Mouse (Mus musculus) left cerebral cortex, postnatal 10 days (tissue): ENCODE measurements around the gene Rps2. TPM values are rescaled to one million over a fixed set of nuclear protein-coding genes. Genes with fewer than 3 reads are reported as not detected.
A peak's percentile ranks its signal among the peaks of the same experiment; 100 is the strongest.
"Not testable (repeated sequence)": the region's sequence is repeated elsewhere in the genome, so short reads cannot be mapped to it uniquely, and the experiment has no call there.

Experiments
- DNase-seq, 2 experiments: peaks; one replicate each; pipeline ENCODE4 v3.0.0; 2021 to 2022; ENCODE audit warnings: low spot score in 2 of 2, mixed read lengths in 1 of 2; ENCODE audit errors: extremely low spot score in 1 of 2
- intact Hi-C: fragments of 180-260 bp; cut with DNase I; formaldehyde crosslinking; loops from one replicate; pipeline ENCODE4 v1.15.1; 2025
- total RNA-seq, 2 experiments: library from RNA; stranded (reverse); gene quantifications; 2 replicates each; pipeline ENCODE4 v1.2.3; 2021

The Rps2 gene
- total RNA-seq: 100 to 1,000 TPM; 575 to 607 TPM

- intact Hi-C loops: no loop called here
- DNase-seq: no peak
Measured at GRCm38 (mm10) chr17:24717943-24718342, at the start of gene Rps2, which contains the start of gene Rnf151. Gene Rps2 (plus strand): TSS chr17:24718116. Gene Rnf151 (minus strand): TSS chr17:24718063.

GRCm38 (mm10) chr17:24669214-24669544 is 48.7 kb upstream of the Rps2 start:
- DNase-seq, intact Hi-C loops: not testable (repeated sequence)

DNA sequence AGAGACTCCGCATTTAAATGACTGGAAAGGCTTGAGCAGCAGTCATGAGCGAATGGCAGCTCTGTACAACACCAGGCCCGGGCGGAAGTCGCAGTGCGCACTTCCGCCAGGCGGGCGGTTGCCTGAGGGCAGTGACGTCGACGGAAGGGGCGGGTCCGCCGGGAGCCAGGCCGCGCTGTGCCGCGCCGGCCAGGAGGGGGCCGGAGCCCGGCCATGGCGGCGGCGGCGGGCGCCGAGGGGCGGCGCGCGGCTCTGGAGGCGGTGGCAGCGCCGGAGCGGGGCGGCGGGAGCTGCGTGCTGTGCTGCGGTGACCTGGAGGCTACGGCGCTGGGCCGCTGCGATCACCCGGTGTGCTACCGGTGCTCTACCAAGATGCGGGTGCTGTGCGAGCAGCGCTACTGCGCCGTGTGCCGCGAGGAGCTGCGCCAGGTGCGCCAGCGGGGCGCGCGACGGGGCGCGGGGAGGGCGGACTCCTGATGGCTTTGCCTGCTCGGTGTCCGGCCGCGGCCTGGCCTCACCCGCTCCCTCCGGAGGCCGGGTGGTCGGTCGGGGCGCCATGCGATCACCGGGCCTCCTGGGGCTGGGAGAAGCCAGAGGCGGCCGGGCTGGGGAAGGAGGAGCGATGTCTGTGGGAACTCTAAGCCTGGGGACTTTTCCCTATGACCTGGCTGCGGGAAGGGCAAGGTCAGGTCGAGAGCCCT is 48.2 kb upstream of the Rps2 start, which contains the start of gene Zfp598:
Gene Zfp598 (plus strand): TSS at position 143 of the 701 bp plus-strand sequence.
- peak; percentile 91 to 97 for DNase-seq
- intact Hi-C loops: no loop called here

DNA sequence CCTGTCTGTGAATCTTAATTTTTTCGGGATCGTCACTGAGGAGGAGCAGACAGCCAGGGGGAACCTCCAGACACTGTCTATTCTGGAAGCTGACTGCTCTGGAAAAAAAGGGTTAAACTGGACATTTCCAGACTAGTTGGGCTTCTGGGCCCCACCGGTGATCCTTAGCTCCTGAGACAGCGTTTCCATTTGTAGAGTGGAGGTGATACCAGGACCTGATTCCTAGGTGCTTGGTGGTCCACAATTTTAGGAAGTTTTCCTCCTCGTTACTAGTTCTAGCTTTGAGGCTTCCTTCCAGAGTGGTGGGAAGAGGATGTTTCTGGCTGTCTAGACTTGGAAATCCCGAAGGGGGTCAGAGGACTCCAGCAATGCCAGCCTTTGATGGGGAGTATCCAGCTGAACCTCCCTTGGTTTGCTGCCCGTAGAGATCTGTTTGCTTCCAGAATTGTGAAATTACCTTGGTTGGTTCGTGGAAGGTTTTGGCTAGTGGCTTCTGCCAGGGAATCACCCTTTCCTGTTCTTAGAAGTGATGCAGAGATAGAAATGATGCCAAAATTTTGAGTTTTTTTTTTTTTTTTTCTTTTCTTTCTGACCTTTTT is 47.6 kb upstream of the Rps2 start:
- DNase-seq: no peak
- intact Hi-C loops: no loop called here

DNA sequence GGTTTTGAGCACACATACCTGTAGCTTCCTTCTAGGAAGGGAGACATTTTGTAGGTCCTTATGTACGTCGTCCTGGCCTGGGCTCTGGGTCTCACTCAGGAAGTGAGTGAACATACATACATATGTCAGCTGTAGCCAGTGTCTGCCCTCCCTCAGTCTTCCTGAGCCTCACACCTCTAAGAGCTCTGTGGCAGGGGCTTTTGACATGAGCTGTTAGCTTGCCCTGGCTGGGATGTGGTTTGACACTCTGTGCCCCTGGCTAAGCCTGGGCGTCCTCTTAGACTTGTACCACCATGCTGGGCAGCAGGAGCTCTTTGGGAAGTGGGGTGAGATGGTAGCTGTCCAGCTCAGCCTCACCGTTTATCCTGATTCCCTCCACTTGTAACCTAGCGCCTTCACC is 46.6 kb upstream of the Rps2 start:
- intact Hi-C loops: no loop called here
- no peak for DNase-seq

GRCm38 (mm10) chr17:24672141-24672540 is 45.8 kb upstream of the Rps2 start:
- peak in 1 of 2 experiments; percentile 73 for DNase-seq
- intact Hi-C loops: no loop called here

DNA sequence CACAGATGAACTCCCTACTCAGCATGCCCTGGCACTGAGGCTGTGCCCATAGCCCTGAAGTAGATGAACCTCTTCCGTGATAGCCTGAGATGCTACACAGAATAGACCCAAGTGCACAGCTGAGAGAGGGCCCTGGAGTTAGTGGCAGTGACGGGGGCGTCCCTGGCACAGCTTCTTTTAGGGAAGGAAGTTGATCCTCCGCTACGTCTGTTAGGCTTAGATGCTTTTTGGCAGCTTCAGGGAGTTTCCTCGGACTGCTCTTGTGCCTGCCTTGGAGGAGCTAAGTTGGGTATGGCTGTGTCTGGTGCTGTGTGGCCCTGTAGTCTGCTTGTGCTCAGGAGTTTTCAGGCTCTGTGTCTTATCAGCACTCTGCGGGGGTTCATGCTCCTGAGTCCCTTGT is 43.6 kb upstream of the Rps2 start:
- intact Hi-C loops: no loop called here
- DNase-seq: no peak

GRCm38 (mm10) chr17:24676187-24676586 is 41.7 kb upstream of the Rps2 start:
- intact Hi-C loops: no loop called here
- DNase-seq: peak in 1 of 2 experiments; percentile 79

DNA sequence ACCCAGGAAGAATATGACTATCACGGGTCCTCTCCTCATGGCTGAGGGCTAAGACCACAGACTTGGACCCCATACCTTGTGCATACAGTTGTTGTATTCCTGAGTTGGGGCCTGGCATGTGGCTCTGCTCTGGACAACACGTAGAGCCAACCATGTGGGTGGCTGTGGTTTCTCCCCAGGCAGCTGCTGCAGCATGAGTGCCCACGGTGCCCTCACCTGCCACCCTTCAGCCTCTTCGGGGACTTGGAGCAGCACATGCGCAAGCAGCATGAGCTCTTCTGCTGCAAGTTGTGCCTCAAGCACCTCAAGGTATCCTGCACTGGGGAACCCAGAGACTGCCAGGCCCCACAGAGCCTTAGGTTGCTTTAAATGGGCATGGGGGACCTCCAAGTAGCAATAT is 41.0 kb upstream of the Rps2 start:
- intact Hi-C loops: no loop called here
- DNase-seq: no peak

DNA sequence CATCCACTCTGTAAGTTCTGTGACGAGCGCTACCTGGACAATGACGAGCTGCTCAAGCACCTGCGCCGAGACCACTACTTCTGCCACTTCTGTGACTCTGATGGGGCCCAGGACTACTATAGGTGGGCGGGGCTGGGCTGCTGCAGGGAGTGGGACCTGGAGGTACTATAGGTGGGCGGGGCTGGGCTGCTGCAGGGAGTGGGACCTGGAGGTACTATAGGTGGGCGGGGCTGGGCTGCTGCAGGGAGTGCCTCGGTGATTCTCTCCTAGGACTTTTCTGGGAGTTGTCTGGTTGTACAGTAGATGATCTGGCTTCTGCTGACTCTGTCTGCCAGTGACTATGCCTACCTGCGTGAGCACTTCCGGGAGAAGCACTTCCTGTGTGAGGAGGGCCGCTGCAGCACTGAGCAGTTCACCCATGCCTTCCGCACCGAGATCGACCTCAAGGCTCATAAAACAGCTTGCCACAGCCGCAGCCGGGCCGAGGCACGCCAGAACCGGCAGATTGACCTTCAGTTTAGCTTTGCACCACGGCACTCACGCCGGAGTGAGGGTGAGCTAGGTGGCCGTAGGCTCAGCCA is 40.3 kb upstream of the Rps2 start:
- intact Hi-C loops: no loop called here
- DNase-seq: no peak

- intact Hi-C loops: no loop called here
- no peak for DNase-seq
Measured at GRCm38 (mm10) chr17:24686514-24686913, 31.4 kb upstream of the Rps2 start.

GRCm38 (mm10) chr17:24687146-24687595 is 30.7 kb upstream of the Rps2 start:
- intact Hi-C loops: no loop called here
- peak in 1 of 2 experiments; percentile 71 for DNase-seq

GRCm38 (mm10) chr17:24687599-24687998 is 30.3 kb upstream of the Rps2 start:
- intact Hi-C loops: no loop called here
- no peak for DNase-seq

DNA sequence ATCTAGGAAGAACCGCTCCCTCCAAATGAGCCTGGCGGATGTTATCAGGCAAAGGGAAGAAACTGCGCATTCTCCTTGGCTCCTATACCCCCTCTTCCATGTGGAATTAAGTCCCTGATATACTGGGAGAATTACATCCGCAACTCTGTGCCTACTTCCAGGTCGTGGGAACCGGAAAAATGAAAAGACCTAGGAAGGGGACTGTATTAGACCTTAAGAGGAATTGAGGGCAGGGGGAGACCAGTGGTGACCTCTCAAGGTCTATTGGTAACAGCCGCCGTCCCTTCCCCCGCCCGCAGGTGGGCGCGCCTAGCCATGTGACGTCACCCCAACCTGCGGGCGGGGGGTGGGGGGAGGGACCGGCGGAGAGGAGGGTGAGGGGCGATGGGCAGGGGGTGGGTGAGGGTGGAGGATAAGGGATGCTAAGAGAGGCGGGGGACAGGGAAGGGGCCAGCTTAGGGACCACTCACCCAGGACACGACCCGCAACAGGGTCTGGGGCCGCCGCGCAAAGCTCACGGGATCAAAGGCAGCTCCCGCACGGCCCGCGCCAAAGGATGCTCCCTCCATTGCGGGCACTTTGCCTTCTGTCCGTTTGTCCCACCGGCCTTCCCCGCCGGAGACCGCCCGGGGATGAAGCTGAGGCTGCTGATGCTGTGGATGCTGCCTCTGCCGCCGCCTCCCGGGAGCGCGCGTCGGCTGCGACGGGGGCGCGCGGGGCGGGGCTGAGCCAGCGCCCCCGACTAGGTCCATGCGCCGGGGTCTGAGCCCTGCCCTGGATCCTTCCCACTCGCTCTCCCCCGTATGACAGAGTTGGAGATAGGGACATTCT is 28.4 kb upstream of the Rps2 start, which contains the start of gene Syngr3:
Gene Syngr3 (minus strand): TSS at position 705 of the 831 bp plus-strand sequence.
- DNase-seq: peak in 1 of 2 experiments; percentile 65
- intact Hi-C loops: no loop called here

DNA sequence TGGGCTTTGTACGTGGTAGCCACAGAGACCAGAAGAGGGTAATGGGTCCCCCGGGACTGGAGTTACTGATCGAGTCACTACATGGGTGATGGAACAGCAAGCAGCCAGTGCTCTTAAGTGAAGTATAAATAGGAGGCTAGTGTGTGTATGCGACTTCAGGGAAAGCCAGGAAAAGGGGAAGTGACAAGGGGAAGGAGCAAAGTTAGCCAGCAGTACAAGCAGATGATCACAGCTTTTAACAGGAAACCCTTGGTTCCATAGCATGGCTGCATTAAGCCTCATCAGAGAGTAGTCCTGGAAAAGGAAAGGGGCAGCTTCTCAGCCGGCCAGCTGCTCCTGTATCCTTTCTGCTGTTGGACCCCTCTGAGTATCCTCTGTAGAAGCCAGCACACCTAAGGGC is 25.5 kb upstream of the Rps2 start:
- intact Hi-C loops: no loop called here
- DNase-seq: no peak

DNA sequence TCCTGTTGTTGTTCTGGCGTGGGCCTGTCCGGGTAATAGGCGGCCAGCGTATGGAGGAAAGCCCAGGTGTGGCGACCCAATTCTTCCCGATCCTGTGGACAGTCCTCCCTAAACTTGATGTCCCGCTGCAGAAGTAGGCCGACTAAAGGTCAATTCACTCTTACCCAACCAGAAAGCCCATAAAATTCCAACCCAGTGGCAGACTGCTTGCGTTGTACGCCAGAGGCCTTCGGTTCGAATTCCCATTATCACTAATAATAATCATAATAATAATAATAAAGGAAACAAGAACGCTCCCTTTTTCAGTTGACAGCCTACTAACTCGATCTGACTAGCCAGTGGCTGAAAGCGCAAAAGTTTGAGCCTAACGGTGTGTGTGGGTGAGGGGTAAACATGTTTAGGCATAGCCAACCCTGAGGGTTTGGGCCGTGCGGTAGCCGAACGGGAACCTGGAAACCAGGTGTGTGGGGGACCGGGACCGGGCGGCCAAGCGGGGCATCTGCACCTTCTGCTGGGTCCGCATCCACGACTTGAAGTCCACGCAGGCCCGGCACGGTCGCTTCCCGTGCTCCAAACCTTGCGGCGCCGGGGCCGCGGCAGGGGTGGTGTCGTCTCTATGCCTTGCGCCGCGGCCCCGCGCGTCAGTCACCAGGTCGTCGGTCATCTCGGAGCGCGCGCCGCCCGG is 22.4 kb upstream of the Rps2 start:
- intact Hi-C loops: no loop called here
- DNase-seq: no peak

- peak; percentile 65 to 93 for DNase-seq
- intact Hi-C loops: no loop called here
Measured at GRCm38 (mm10) chr17:24696011-24696697, 21.8 kb upstream of the Rps2 start, which contains the start of the genes Gfer and Noxo1. Gene Gfer (minus strand): TSS chr17:24696156. Gene Noxo1 (plus strand): TSS chr17:24696234.

DNA sequence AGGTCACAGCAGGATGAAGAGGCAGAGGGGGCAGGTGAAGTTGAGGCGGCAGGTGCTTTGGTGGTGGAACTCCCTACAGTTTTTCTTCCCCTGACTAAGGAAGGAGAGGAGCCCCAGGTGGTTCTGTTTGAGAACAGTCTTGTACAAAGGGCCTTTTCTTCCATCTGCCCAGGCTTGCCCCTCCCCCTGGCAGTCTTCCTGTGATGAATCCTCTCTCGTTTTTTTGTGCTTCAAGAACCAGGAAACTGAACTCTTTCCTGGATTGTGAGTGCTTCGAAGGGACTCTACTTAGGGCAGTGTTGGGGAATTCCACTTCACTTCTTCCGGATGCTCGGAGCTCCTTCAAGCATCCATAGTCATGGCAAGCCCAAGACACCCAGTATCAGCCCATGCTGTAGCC is 19.9 kb upstream of the Rps2 start:
- DNase-seq: peak in 1 of 2 experiments; percentile 68
- intact Hi-C loops: no loop called here
